Mouse (Mus musculus): ENCODE measurements around the gene Macf1. TPM values are rescaled to one million over a fixed set of nuclear protein-coding genes. Genes with fewer than 3 reads are reported as not detected.
A peak's percentile ranks its signal among the peaks of the same experiment; 100 is the strongest.
"Not testable (repeated sequence)": the region's sequence is repeated elsewhere in the genome, so short reads cannot be mapped to it uniquely, and the experiment has no call there.

Macf1 gene
- total and polyA plus RNA-seq, 3 experiments, result 71.4 to 223 (median 222) TPM

- H3K4me3 ChIP-seq, result no peak overlapping the region
- H3K79me2 ChIP-seq (replicated peaks; ENCODE audit: control insufficient read depth, insufficient read depth, low read length), result peaks cover 4% of the 10 kb centered on the region; the same call in 1 of the 2 replicates
- TF ChIP-seq POLR2A (IDR thresholded peaks at IDR 0.05; ENCODE audit: insufficient read depth, low read depth, low read length), result no peak
- no peak for TF ChIP-seq CTCF (IDR thresholded peaks at IDR 0.05)
- peaks cover 17% of the 10 kb centered on the region for H3K4me1 ChIP-seq (ENCODE audit: control insufficient read depth, insufficient read depth, low read length)
- H3K27me3 ChIP-seq (ENCODE audit: control insufficient read depth, insufficient read depth, low read length), result no peaks in the 10 kb centered on the region
- H3K36me3 ChIP-seq (ENCODE audit: control insufficient read depth, insufficient read depth, low read length), result peaks cover 7% of the 10 kb centered on the region
- no peak overlapping the region for H3K9ac ChIP-seq (ENCODE audit: low read depth, low read length)
- no peak overlapping the region for H3K27ac ChIP-seq
- DNase-seq, result no peak
- intact Hi-C loops (cut with DNase I), result no loop called here
- WGBS, result 51% methylated on average over 6 of the region's 6 CpGs
Observed at GRCm38 (mm10) chr4:123637136-123637535, 47.0 kb downstream of the Macf1 start.

- Histone ChIP-seq H3K27ac (peak overlapping the region; percentile 75), H3K79me2 (replicated peaks; ENCODE audit: control insufficient read depth, insufficient read depth, low read length) (peaks cover 3% of the 10 kb centered on the region; the same call in 1 of the 2 replicates), H3K36me3 (ENCODE audit: control insufficient read depth, insufficient read depth, low read length) (peaks cover 7% of the 10 kb centered on the region), H3K4me3 (no peak overlapping the region), H3K9ac (ENCODE audit: low read depth, low read length) (no peak overlapping the region), H3K4me1 (ENCODE audit: control insufficient read depth, insufficient read depth, low read length) (peaks cover 19% of the 10 kb centered on the region), H3K27me3 (ENCODE audit: control insufficient read depth, insufficient read depth, low read length) (no peaks in the 10 kb centered on the region)
- WGBS, result 25% methylated on average over 1 of the region's 1 CpGs
- intact Hi-C loops (cut with DNase I), result no loop called here
- DNase-seq, result peak in 1 of 2 experiments; percentile 41
- TF ChIP-seq CTCF (IDR thresholded peaks at IDR 0.05) (no peak), EP300 (IDR thresholded peaks at IDR 0.05; ENCODE audit: insufficient read depth, low read depth, low read length) (0 out of 2 replicates have a peak, but pooled peaks have one; percentile 24), POLR2A (IDR thresholded peaks at IDR 0.05; ENCODE audit: insufficient read depth, low read depth, low read length) (no peak)
Observed at GRCm38 (mm10) chr4:123635428-123635827, 48.7 kb downstream of the Macf1 start.

- TF ChIP-seq POLR2A (IDR thresholded peaks at IDR 0.05; ENCODE audit: insufficient read depth, low read depth, low read length) (no peak), EP300 (IDR thresholded peaks at IDR 0.05; ENCODE audit: insufficient read depth, low read depth, low read length) (no peak), CTCF (IDR thresholded peaks at IDR 0.05) (no peak)
- peaks cover 3% of the 10 kb centered on the region; the same call in 1 of the 2 replicates for H3K79me2 ChIP-seq (replicated peaks; ENCODE audit: control insufficient read depth, insufficient read depth, low read length)
- H3K27ac ChIP-seq, result peak overlapping the region; percentile 75
- no peak overlapping the region for H3K9ac ChIP-seq (ENCODE audit: low read depth, low read length)
- no peaks in the 10 kb centered on the region for H3K27me3 ChIP-seq (ENCODE audit: control insufficient read depth, insufficient read depth, low read length)
- H3K4me1 ChIP-seq (ENCODE audit: control insufficient read depth, insufficient read depth, low read length), result peaks cover 19% of the 10 kb centered on the region
- 50% methylated on average over 3 of the region's 3 CpGs for WGBS
- H3K36me3 ChIP-seq (ENCODE audit: control insufficient read depth, insufficient read depth, low read length), result peaks cover 7% of the 10 kb centered on the region
- intact Hi-C loops (cut with DNase I), result no loop called here
- H3K4me3 ChIP-seq, result no peak overlapping the region
- DNase-seq, result no peak
Observed at GRCm38 (mm10) chr4:123634436-123634835, 49.7 kb downstream of the Macf1 start.

- H3K36me3 ChIP-seq (ENCODE audit: control insufficient read depth, insufficient read depth, low read length), result peaks cover 7% of the 10 kb centered on the region
- 58% methylated on average over 4 of the region's 4 CpGs for WGBS
- no peak overlapping the region for H3K9ac ChIP-seq (ENCODE audit: low read depth, low read length)
- H3K27me3 ChIP-seq (ENCODE audit: control insufficient read depth, insufficient read depth, low read length), result no peaks in the 10 kb centered on the region
- intact Hi-C loops (cut with DNase I), result loop anchor here (1.0 to 2.0 kb wide), 3 partner anchors 29 to 45 kb away; no protein-coding TSS in a partner anchor
- H3K27ac ChIP-seq, result peak overlapping the region; percentile 75
- peaks cover 19% of the 10 kb centered on the region for H3K4me1 ChIP-seq (ENCODE audit: control insufficient read depth, insufficient read depth, low read length)
- peaks cover 3% of the 10 kb centered on the region; the same call in 1 of the 2 replicates for H3K79me2 ChIP-seq (replicated peaks; ENCODE audit: control insufficient read depth, insufficient read depth, low read length)
- H3K4me3 ChIP-seq, result no peak overlapping the region
- DNase-seq, result no peak
- TF ChIP-seq POLR2A (IDR thresholded peaks at IDR 0.05; ENCODE audit: insufficient read depth, low read depth, low read length) (no peak), EP300 (IDR thresholded peaks at IDR 0.05; ENCODE audit: insufficient read depth, low read depth, low read length) (no peak), CTCF (IDR thresholded peaks at IDR 0.05) (no peak)
Observed at GRCm38 (mm10) chr4:123633874-123634273, 50.3 kb downstream of the Macf1 start.

GRCm38 (mm10) chr4:123633370-123633769 is 50.8 kb downstream of the Macf1 start:
- Histone ChIP-seq H3K36me3 (ENCODE audit: control insufficient read depth, insufficient read depth, low read length) (peaks cover 7% of the 10 kb centered on the region), H3K27me3 (ENCODE audit: control insufficient read depth, insufficient read depth, low read length) (no peaks in the 10 kb centered on the region), H3K4me1 (ENCODE audit: control insufficient read depth, insufficient read depth, low read length) (peaks cover 19% of the 10 kb centered on the region), H3K27ac (peak overlapping the region; percentile 75), H3K79me2 (replicated peaks; ENCODE audit: control insufficient read depth, insufficient read depth, low read length) (peaks cover 3% of the 10 kb centered on the region; the same call in 1 of the 2 replicates), H3K4me3 (no peak overlapping the region), H3K9ac (ENCODE audit: low read depth, low read length) (no peak overlapping the region)
- DNase-seq, result peak; percentile 78 to 82
- intact Hi-C loops (cut with DNase I), result loop anchor here (1.0 to 2.0 kb wide), 3 partner anchors 30 to 45 kb away; no protein-coding TSS in a partner anchor
- 12% methylated on average over 3 of the region's 3 CpGs for WGBS
- TF ChIP-seq CTCF (IDR thresholded peaks at IDR 0.05) (peak; percentile 94), EP300 (IDR thresholded peaks at IDR 0.05; ENCODE audit: insufficient read depth, low read depth, low read length) (peak; percentile 95), POLR2A (IDR thresholded peaks at IDR 0.05; ENCODE audit: insufficient read depth, low read depth, low read length) (peak; percentile 46; the same call in 1 of the 2 replicates)

GRCm38 (mm10) chr4:123632116-123632515 is 52.0 kb downstream of the Macf1 start:
- peaks cover 17% of the 10 kb centered on the region for H3K4me1 ChIP-seq (ENCODE audit: control insufficient read depth, insufficient read depth, low read length)
- not testable (repeated sequence) for H3K27me3 ChIP-seq (ENCODE audit: control insufficient read depth, insufficient read depth, low read length); DNase-seq; H3K9ac ChIP-seq (ENCODE audit: low read depth, low read length); H3K79me2 ChIP-seq (replicated peaks; ENCODE audit: control insufficient read depth, insufficient read depth, low read length); H3K36me3 ChIP-seq (ENCODE audit: control insufficient read depth, insufficient read depth, low read length); H3K27ac ChIP-seq; H3K4me3 ChIP-seq
- intact Hi-C loops (cut with DNase I), result loop anchor here (1.0 to 2.0 kb wide), 2 partner anchors 21 to 43 kb away; no protein-coding TSS in a partner anchor
- 52% methylated on average over 6 of the region's 6 CpGs for WGBS
